ENCODE assay signal across 13 mouse cellular contexts in the genomic region with DNA sequence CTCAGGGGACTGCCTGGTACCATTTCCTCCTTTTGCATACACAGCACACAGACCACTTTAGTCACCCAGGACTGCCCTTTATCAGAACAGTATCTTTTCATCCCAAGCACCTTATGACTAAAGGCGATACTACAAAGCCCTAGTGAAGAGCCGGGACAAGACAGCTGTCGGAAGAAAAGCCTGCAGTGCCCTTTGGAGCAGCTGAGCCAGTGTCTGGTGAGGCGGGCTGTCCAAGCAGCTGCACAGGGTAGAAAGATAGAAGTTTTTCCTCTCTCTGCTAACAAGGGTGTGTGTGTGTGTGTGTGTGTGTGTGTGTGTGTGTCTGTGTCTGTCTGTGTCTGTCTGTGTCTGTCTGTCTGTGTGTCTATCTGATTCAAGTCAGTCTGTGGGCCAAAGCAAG.
DNase-seq lines count a peak whose midpoint lies in the region; ATAC-seq and TF ChIP-seq lines count a peak whose summit lies in the region.
"Had no signal": no experiment of that assay in that cellular context is flagged by ENCODE, and none has a peak within 500 bp of the region (broad histone marks: within the 10 kb centered on the region; RNA-seq: fewer than 3 reads in every experiment).

No protein-coding gene starts in this region.

- no peak for TF ChIP-seq POLR2A in limb, embryonic 14.5 days (IDR thresholded peaks at IDR 0.05; ENCODE audit: borderline replicate concordance, extremely low read depth, insufficient read depth, insufficient read length)

- no peaks in the 10 kb centered on the region for H3K27me3 ChIP-seq in heart, embryonic 13.5 days (replicated peaks)
- H3K27me3 ChIP-seq in forebrain, embryonic 15.5 days, result no peaks in the 10 kb centered on the region
- H3K27me3 ChIP-seq in limb, embryonic 14.5 days (ENCODE audit: control insufficient read depth, insufficient read depth, low read length), result no peaks in the 10 kb centered on the region
- H3K27me3 ChIP-seq in neural tube, embryonic 12.5 days (replicated peaks), result no peaks in the 10 kb centered on the region

- peak overlapping the region; percentile 62 for H3K9ac ChIP-seq in heart, embryonic 13.5 days
- no peak overlapping the region for H3K9ac ChIP-seq in forebrain, embryonic 15.5 days (replicated peaks)
- H3K9ac ChIP-seq in limb, embryonic 14.5 days (ENCODE audit: low read depth, low read length, severe bottlenecking), result no peak overlapping the region
- no peak overlapping the region for H3K9ac ChIP-seq in neural tube, embryonic 12.5 days

- peaks cover 74% of the 10 kb centered on the region for H3K4me1 ChIP-seq in heart, embryonic 13.5 days
- H3K4me1 ChIP-seq in forebrain, embryonic 15.5 days, result peaks cover 56% of the 10 kb centered on the region
- peaks cover 52% of the 10 kb centered on the region for H3K4me1 ChIP-seq in limb, embryonic 14.5 days (ENCODE audit: control insufficient read depth, insufficient read depth, low read length)
- peaks cover 61% of the 10 kb centered on the region for H3K4me1 ChIP-seq in neural tube, embryonic 12.5 days

- H3K9me3 ChIP-seq in heart, embryonic 13.5 days, result no peaks in the 10 kb centered on the region
- no peaks in the 10 kb centered on the region for H3K9me3 ChIP-seq in forebrain, embryonic 15.5 days
- no peaks in the 10 kb centered on the region for H3K9me3 ChIP-seq in limb, embryonic 14.5 days (ENCODE audit: control insufficient read depth, low read length)
- no peaks in the 10 kb centered on the region for H3K9me3 ChIP-seq in neural tube, embryonic 12.5 days

- WGBS in heart, embryonic 13.5 days, result 27% methylated on average over 4 of the region's 4 CpGs
- 31% methylated on average over 4 of the region's 4 CpGs for WGBS in forebrain, embryonic 15.5 days
- WGBS in limb, embryonic 14.5 days, result 55% methylated on average over 4 of the region's 4 CpGs
- WGBS in neural tube, embryonic 12.5 days, result 25% methylated on average over 4 of the region's 4 CpGs

- peak overlapping the region; percentile 42 for H3K4me2 ChIP-seq in heart, embryonic 13.5 days
- no peak overlapping the region for H3K4me2 ChIP-seq in forebrain, embryonic 15.5 days (replicated peaks)
- H3K4me2 ChIP-seq in limb, embryonic 14.5 days (replicated peaks; ENCODE audit: low read depth, low read length, severe bottlenecking), result no peak overlapping the region
- H3K4me2 ChIP-seq in neural tube, embryonic 12.5 days (replicated peaks), result peak overlapping the region; percentile 17
- H3K4me2 ChIP-seq: liver, embryonic 11.5 days had no signal

- peak overlapping the region; percentile 80 for H3K27ac ChIP-seq in heart, embryonic 13.5 days (replicated peaks)
- H3K27ac ChIP-seq in forebrain, embryonic 15.5 days (replicated peaks), result peak overlapping the region; percentile 13; the same call in 1 of the 2 replicates
- H3K27ac ChIP-seq in limb, embryonic 14.5 days (replicated peaks; ENCODE audit: low read depth, low read length), result no peak overlapping the region
- no peak overlapping the region for H3K27ac ChIP-seq in neural tube, embryonic 12.5 days

- DNase-seq in heart, adult 9 months (ENCODE audit: low spot score in 2 of 2), result no peak
- no peak for DNase-seq in limb, embryonic 14.5 days (ENCODE audit: low spot score)
- no peak for DNase-seq in kidney, adult 11 months
- DNase-seq in c-Kit-positive CD71-positive TER-119-positive erythroid progenitor cells, embryonic 14.5 days (ENCODE audit: low spot score), result no peak
- DNase-seq in urinary bladder, adult 18-20 months (ENCODE audit: low spot score in 2 of 2), result no peak
- DNase-seq: cerebellum, adult 18-20 months; gastrocnemius, postnatal 36 days; kidney, postnatal 4 days; lung, postnatal 14 days had no signal

- H3K36me3 ChIP-seq in heart, embryonic 13.5 days, result no peaks in the 10 kb centered on the region
- no peaks in the 10 kb centered on the region for H3K36me3 ChIP-seq in forebrain, embryonic 15.5 days
- no peaks in the 10 kb centered on the region for H3K36me3 ChIP-seq in limb, embryonic 14.5 days (ENCODE audit: control insufficient read depth, insufficient read depth, low read length)
- no peaks in the 10 kb centered on the region for H3K36me3 ChIP-seq in neural tube, embryonic 12.5 days

- ATAC-seq in heart, embryonic 13.5 days (ENCODE audit: extremely low read depth, insufficient number of reproducible peaks, low FRiP score, low TSS enrichment), result no peak
- no peak for ATAC-seq in forebrain, embryonic 15.5 days (replicated peaks)
- 0 out of 2 replicates have a peak, but pooled peaks have one; percentile 25 for ATAC-seq in limb, embryonic 14.5 days (ENCODE audit: low FRiP score, low read depth)
- peak; percentile 35; the same call in 1 of the 2 replicates for ATAC-seq in neural tube, embryonic 12.5 days (ENCODE audit: low FRiP score, low read depth)

- no peak overlapping the region for H3K4me3 ChIP-seq in heart, embryonic 13.5 days
- no peak overlapping the region for H3K4me3 ChIP-seq in forebrain, embryonic 15.5 days
- H3K4me3 ChIP-seq in limb, embryonic 14.5 days (replicated peaks; ENCODE audit: low read length), result no peak overlapping the region
- H3K4me3 ChIP-seq in neural tube, embryonic 12.5 days, result no peak overlapping the region

Comparison
In these comparisons a context has a peak if more than half of its experiments do, and no peak if none do; other contexts are left out.
1. ATAC-seq: peak in limb, embryonic 14.5 days (single experiment) and neural tube, embryonic 12.5 days (single experiment); none in heart, embryonic 13.5 days (single experiment) and forebrain, embryonic 15.5 days (single experiment).
2. H3K27ac ChIP-seq: peak in heart, embryonic 13.5 days (single experiment) and forebrain, embryonic 15.5 days (single experiment); none in limb, embryonic 14.5 days (single experiment) and neural tube, embryonic 12.5 days (single experiment).
3. H3K4me2 ChIP-seq: peak in heart, embryonic 13.5 days (single experiment) and neural tube, embryonic 12.5 days (single experiment); none in forebrain, embryonic 15.5 days (single experiment) and limb, embryonic 14.5 days (single experiment).